Mouse (Mus musculus) c-Kit-negative CD71-positive TER-119-positive erythroid progenitor cells, embryonic 14.5 days (primary cell): ENCODE data around the gene Borcs5.

ENCODE experiments used
- DNase-seq: peaks from one replicate; pipeline ENCODE4 v3.0.0-alpha.2; 2013; ENCODE audit warnings: low read depth, low spot score

Borcs5 gene

DNA sequence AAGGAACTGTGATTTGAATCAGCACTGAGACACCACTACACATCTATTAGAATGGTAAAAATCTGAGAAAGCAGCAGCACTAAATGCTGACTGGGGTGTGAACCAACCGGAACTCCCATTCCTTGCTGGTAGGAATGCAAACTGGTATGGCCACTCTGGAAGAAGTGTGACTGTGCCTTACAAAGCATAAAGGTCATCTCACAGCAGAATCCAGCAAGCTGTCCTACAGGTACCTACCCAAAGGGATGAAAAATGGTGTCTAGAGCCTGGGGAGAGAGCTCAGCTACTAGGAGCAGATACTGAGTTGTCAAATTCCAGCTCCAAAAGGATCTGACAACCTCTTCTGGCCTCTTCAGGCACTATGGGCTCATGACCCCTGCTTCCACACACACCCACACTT, 12.7 kb upstream of the Borcs5 start:
- DNase-seq = no peak

DNA sequence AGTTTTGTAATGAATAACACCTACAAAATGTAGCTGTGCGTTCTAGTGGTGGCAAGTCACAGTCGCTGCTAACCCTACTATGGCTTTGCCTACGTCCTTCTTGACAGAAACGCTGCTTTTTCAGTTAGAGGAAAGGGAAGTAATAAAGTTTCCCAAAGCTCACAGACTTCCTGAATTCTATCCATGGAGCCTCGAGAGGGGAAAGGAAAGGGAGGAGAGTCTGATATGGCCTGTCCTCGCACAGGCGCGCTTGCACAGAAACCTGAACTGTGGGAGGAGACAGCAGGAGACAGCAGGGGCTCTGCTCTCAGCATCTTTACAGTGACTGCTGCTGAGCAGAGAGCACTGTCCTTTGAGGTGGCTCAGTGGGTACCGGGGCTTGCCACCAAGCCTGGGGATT, 8.9 kb upstream of the Borcs5 start:
- DNase-seq = no peak

DNA sequence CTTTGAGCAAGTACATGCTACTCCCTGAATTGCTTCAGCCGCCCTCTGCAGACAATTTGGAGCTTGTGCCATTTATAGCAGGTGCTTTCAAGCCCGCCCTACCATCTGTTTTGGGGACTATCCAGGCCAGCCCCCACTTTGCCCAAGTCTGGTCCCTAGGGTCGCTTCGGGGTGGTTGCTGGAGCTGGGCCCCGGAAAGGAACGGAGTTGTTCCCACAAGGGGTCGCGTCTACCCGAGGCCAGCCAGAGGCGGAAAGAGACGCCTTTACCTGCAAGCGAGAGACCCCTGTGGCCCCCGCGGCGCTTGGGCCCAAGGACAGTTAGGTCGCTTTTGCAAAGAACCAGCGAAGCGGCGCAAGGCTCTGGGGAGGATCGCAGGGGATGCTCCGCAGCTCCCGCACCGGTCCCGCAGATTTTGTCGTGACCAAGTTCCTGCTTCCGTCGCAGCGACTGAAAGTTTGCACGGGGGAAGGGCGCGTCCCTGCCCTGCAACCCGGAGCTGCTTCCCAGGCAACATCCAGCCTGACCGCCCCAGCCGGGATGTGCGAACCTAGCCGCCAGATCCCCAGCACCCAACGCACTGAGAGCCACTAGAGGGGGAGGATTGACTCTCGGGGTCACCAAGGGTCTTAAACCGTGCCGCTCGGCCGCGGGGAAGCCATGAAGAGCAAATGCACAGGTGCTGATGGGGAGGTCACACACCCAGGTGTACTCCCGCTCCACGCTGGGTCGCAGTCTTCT, 7.2 kb upstream of the Borcs5 start, which contains the start of gene Mansc1:
Gene Mansc1, minus strand, starts transcription at position 542 of the 741 bp plus-strand sequence.
- DNase-seq = no peak

DNA sequence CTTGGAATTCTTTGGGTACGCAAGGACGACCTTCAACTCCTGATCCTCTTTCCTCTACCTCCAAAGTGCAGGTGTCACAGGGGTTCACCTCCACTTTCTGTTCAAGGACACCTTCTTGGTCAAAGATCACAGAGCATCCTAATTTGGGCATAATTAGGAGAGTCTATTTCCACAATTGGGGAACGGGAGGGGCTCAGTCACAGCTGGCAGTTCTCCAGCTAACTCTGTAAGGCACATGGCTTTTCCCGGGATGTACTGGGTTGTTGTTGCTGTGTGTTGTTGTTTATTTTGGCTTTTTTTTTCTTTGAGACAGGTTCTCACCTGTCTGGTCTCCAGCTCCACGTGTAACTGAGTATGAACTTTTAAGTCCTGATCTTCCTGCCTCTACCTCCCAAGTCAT, 6.6 kb upstream of the Borcs5 start:
- no peak for DNase-seq

DNA sequence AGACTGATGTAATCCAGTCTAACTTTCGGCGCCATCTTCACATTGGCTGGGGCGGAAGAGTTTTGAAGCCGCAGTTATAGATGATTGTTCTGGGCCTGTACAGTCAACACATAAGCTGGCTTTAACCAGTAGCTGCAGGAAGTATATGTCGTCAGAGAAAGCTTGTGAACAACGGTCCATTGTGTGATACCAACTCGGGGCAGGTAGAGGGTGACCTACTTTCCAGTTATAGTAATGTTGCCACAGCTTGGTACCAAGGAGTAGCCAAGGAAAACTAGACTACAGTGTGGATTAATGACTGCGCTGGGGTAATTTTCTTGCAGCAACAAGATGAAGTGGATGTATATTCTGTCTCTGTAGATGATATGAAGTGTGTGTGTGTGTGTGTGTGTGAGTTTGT, 5.8 kb upstream of the Borcs5 start:
- no peak for DNase-seq

DNA sequence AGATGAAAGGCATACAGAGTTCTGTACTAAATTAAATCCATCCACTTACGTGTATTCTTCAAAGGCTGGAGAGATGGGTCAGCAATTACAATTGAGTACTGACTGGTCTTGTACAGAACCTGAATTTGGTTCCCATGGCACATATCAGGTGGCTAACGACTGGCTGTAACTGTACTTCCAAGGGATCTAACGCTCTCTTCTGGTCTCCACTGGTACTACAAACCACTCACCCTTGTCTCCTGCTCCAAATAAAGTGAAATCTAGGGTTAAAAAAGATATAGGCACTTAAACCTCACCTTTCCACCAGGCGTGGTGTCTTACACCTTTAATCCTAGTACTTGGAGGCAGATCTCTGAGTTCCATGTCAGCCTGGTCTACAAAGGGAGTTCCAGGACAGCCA, 2.8 kb upstream of the Borcs5 start:
- no peak for DNase-seq

DNA sequence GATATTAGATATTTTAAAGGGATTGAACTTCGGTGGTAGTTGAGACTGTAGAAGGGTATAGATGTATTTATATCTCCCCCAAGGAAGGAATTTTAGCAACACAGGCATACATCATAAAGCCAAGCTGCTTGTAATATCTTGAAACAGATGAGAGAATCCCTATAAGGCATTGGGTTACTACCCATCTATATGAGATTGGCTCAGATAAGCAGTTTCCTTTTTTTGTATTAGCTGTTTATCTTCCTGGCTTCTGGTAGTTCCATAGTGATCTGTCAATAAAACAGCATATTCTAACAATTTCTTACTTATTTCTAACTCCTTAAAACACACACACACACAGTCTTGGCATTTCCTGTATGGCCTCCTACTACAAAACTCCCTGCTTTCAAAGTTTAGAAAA, 590 bp downstream of the Borcs5 start:
- DNase-seq = no peak

DNA sequence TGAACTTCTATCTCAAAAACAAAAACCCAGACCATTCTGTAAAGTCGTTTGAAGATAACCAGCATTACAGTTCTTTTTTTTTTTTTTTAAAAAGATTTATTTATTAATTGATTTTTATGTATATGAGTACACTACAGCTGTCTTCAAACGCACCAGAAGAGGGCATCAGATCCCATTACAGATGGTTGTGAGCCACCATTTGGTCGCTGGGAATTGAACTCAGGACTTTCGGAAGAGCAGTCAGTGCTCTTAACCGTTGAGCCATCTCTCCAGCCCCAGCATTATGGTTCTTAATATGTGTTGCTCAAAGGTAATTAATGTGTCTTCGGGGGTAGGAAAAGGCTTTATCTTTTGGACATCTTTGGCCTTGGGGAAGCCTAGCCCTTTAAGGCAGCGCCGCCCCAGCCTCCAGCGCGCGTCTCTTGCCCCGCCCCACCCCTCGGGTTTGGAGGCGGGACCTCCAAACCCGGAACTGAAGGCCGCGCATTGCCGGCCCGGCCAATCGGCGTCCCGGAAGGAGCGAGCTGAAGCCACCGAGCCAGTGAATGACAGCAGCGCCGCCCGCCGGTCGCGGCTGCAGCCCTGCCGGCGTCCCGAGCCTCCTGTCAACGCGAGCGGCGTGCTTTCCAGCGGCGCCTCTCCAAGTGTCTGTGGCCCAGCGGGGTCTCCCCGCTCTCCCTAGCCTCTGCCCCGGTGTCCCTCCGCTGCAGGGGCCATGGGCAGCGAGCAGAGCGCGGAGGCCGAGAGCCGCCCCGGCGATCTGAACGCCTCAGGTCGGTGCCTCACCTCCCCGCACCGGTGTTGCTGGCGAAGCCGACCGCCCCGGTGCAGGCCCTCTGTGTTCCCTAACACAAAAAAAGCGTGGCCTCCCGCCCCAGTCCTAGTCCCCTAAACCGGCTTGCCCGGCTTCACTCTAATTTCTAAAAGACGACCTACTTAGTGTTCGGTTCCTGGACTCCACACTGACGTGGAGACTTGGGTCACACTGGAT, 1.5 kb downstream of the Borcs5 start:
- peak; percentile 90 for DNase-seq

DNA sequence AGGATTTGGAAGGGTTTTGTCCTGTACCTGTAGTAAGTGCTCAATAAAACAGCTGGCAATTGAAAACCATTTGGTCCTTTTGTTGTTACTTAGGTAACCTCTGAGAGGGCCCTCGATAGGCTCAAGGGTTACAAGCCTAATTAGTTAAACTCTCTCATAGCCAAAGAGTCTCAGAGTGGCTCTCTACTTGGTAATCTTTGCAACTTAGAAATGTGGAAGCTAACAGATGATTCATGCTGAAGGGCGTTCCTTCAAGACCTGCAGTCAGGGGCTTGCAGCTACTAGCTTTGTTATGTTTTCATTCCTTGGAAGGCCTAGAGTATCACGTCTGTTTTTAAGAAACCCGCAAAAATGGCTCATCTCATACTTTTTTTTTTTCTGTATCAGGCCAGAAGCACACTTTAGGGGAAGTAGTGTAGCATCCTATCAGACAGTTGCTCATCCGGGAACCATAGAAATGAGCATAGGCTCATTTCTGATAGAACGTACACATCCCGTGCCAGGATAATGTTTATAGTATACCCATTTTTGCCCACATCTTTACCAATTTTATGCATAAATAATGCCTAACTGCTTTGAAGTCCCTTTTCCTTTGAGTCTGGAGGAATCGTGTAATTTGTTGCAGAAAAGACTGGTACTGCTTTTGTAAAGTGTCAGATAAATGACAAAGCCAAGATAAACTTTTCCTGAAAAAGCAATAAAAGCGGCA, 2.6 kb downstream of the Borcs5 start:
- peak; percentile 27 for DNase-seq

DNA sequence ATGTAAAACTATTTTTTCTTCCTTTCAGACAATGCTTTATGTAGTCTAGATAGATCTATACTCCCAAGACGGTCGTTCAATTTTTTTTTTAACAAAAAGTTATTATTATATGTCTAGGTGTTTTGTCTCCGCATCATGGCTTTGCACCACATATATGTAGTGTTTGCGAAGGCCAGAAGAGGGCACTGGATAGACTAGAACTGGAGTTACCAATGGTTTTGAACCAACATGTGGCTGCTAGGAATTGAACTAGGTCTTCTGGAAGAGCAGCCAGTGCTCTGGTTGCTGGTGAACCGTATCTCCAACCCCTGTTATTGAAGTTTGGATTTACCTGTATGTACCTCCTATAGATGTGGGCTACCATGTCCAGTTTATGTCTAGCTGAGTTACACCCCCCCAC, 4.0 kb downstream of the Borcs5 start:
- no peak for DNase-seq

DNA sequence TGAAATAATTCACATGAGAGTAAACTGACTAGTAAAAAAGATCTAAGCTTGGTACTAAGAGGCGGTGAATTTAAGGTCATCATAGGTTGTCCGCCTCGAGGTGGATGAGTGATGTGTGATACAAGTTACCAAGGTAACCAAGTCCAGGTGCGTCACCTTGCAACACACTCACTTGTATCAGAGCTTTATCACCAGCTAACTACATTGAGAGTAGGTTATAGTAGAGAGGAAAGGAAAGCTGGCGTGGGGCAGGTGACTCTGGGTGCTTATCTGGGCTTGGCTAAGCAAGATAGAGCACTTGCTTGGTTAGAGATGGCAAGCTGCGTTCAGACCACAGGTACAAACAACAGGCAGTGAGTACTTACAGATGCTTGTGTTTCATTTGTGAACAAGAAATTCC, 7.5 kb downstream of the Borcs5 start:
- DNase-seq = no peak

DNA sequence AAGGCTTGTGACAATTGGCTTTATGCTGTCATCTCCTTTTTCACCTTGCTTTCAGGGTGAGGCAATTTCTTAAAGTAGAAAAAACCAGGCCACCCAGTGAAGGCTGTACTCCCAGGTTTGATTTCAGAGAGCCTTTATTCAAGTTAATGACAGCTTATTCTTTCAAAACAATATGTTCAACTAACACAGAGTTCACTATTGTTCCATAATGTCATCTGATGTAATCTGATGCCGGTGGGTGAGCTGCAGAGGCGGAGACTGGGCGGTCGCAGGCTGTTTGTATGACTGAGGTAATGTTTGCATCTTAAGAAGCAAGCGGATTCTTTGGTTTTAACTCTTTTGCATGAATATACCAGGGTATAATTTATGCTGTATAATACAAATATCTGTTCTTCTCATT, 8.3 kb downstream of the Borcs5 start:
- DNase-seq = no peak

DNA sequence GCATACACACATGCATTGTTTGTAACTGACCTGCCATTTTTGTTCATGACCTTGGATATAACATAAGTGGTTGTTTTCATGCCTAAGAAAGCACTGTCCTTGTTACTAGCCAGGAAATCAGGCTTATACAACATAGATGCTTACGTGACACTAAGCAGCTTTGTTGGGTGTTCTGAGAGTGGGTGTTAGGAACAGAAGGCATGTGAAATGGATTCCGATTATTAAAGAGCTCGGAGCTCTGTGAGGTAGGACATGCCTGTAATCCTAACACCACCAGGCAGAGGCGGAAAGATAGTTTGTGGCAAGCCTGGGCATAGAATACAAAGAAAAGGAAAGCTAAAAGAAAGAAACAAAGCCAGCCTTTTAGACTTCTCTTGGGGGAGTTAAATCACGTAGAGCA, 9.0 kb downstream of the Borcs5 start:
- DNase-seq = no peak

DNA sequence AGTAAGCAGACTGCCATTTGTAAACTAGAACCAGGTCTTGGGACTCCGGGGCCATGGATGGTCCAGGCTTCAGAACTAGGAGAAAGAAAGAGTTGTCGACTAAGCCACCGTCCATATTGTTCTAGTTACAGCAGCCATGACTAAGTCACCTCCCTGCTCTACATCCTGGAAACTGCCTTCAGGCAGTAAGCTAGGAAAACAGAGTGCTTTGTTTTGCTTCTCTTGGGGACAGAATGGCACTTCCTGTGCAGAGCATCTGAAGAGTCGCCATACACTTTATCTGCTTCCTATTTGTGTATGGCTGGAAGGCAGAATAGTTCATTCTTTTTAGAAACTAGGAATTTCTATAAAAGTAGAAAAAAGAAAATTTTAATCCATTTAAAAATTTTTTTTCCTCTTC, 17.2 kb downstream of the Borcs5 start:
- no peak for DNase-seq

DNA sequence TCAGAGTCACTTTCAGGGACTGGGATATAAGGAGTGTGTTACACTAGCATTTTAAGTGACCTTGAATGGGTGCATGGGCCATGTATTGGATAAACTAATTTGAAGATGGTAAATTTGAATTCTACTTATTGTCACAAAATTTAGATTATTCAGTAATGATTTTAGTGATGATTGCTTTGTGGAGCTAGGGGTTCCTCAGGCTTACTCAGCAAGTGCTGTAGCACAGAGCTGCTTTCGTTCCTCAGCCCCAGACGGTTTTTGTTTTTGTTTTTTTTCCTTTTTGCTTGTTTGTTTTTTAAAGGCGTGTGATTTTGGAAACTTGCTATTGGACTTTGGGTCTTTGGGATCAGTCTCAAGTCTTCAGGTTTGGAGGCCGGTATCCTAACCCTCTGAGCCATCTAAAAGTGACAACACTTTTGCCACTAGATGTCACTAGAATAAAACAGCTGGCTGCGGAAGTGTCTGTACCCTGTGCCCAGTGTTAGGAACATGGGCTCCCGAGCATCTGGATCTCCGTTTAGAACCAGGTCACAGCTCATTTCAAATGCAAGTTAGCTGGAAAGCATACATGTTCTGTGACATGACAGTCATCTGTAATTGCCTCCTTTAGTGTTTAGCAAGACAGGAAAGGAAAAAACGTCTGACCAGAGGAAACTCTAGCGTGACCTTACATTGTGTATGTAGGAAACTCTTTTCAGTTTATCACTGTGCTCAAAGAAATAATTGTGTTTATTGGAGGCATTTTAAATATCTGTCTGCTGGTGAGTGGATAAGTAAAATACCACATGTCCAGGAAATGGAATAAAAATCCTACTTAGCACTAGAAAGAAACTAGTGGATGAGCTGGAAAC, 20.0 kb downstream of the Borcs5 start:
- DNase-seq = no peak

DNA sequence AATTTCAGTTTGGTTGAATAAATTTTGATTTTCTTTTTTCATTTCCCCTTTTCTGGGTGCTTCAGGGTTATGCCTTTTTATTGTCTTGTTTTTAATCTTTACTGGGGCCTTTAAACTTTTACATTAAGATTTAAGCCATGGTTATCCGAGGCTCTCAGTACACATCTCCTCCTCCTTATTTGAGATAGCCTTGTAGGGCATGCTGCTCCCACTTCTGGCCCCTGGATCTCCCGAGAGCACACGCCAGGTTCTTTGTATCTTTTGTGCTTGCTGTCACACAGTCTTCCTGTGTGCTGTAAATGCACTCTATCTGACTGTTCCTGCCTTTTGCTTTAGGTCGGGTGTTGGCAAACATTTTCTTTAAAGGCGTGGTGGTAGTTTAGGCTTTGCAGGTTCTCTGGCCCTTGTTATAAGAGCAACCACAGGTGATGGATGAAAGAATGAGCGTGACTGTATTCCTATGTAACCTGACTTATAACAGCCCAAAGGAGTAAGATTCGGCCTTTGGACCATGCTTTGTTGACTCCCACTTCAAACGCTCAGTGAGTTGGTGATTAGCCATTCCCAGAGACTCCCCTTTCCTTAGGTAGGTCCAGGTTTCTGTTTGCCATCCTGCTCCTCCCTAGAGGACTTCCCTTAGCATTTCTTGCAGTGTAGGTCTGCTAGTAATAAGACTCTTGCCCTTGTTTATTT, 21.6 kb downstream of the Borcs5 start:
- no peak for DNase-seq

DNA sequence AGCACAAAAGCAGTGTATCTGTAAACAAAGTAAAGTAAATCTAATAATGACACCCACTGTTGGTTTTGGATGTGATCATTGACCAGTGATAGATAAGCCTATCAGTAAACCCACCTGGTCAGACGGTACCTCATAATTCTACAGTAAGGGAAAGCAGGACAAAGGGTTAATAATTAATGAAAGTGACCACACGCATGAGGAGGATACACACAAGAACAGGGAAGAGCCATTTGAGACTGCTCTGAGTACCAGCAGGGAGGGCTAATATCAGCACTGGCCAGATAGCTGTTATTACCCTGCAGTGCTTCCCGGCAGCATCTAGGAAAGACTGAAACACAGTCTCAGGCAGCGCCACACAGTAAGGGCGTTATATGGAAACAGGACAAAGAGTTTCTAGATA, 25.3 kb downstream of the Borcs5 start:
- no peak for DNase-seq

DNA sequence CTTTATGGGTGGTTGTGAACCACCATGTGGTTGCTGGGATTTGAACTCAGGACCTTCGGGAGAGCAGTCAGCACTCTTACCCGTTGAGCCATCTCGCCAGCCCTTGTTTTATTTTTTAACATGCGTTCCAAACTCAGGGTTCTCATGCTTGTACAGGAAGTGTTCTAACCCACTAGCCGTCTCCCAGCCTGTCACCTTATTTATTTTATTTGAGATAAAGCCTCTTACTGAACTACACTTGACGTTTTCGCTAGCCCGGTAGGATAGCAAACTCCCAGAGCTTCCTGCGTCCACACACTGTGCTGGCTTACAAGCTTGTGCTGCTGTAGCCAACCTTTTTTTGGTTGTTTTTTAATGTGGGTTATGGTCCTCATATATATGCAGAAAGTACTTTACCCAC, 26.5 kb downstream of the Borcs5 start:
- no peak for DNase-seq

DNA sequence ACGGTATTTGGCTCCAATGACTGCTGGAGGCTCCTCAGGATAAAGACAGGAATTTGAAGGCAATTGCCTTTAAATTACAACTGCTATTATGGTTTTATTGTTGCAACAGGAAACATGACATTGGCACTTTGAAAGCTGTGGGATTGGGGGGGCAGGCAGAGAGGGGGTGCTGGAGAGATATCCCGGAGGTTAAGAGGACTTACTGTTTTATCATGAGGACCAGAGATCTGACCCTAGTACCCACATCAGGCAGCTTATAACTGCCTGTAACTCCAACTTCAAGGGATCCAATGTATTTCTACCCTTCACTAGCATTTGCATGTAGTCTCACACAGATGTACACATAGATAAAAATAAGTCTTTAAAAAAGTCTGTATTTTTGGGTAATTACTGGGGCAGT, 29.2 kb downstream of the Borcs5 start:
- no peak for DNase-seq

DNA sequence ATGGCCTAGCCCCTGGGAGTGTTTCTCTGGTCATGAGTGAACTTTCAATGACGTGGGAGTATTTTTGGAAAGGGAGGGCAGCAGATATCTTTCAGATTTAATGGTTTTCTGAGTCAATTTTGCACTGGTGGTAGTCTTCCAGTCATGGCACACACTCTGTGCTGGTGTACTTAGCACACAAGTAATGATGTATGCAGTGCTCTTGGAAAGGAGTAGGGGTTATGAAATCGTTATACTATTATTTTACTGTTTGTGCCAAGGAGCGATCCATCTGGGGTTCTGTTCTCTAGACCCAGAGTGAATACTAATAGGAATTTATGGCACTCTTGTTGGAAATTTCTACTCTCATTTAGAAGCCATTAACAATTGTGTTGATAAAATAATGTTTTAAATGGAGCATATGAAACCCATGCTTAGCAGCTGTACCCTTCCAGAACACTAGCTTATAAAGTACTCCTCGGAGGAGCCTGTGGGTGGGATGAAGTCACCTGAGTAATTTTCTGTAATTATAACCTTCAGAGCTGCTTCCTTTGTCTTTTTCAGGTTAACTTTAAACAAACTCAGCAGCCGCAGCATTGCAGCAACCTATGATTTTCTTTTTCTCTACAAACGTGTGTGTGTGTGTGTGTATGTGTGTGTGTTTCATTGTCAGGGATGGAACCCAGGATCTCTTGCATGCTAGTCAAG, 30.0 kb downstream of the Borcs5 start:
- DNase-seq = no peak
